Mouse (Mus musculus) lung, postnatal 36 days (tissue): ENCODE data around the gene Gm20388.
A peak's percentile ranks its signal among the peaks of the same experiment; 100 is the strongest.
"Not testable (repeated sequence)": the region's sequence is repeated elsewhere in the genome, so short reads cannot be mapped to it uniquely, and the experiment has no call there.

ENCODE experiments used
- DNase-seq: peaks from one replicate; pipeline ENCODE4 v3.0.0; 2022; ENCODE audit warnings: mixed read lengths

The Gm20388 gene

GRCm38 (mm10) chr8:121310976-121311819 lies 1400.6 kb downstream of the Gm20388 start:
- DNase-seq: no peak

- no peak for DNase-seq
Measured at GRCm38 (mm10) chr8:121313458-121313857, 1402.8 kb downstream of the Gm20388 start.

- no peak for DNase-seq
Measured at GRCm38 (mm10) chr8:121314036-121314435, 1403.4 kb downstream of the Gm20388 start.

- DNase-seq: no peak
Measured at GRCm38 (mm10) chr8:121315569-121315968, 1404.9 kb downstream of the Gm20388 start.

GRCm38 (mm10) chr8:121316009-121316408 lies 1405.4 kb downstream of the Gm20388 start:
- DNase-seq: no peak

- not testable (repeated sequence) for DNase-seq
Measured at GRCm38 (mm10) chr8:121318756-121319155, 1408.1 kb downstream of the Gm20388 start.

GRCm38 (mm10) chr8:121319491-121319890 lies 1408.8 kb downstream of the Gm20388 start:
- peak; percentile 37 for DNase-seq

- DNase-seq: no peak
Measured at GRCm38 (mm10) chr8:121326164-121326910, 1415.7 kb downstream of the Gm20388 start.

- peak; percentile 14 for DNase-seq
Measured at GRCm38 (mm10) chr8:121332436-121332835, 1421.8 kb downstream of the Gm20388 start.

- DNase-seq: no peak
Measured at GRCm38 (mm10) chr8:121334495-121335424, 1424.1 kb downstream of the Gm20388 start.

- DNase-seq: no peak
Measured at GRCm38 (mm10) chr8:121335684-121336083, 1425.0 kb downstream of the Gm20388 start.

- no peak for DNase-seq
Measured at GRCm38 (mm10) chr8:121342931-121343330, 1432.3 kb downstream of the Gm20388 start.

GRCm38 (mm10) chr8:121344486-121344885 lies 1433.8 kb downstream of the Gm20388 start:
- no peak for DNase-seq

GRCm38 (mm10) chr8:121346175-121346574 lies 1435.5 kb downstream of the Gm20388 start:
- no peak for DNase-seq

- peak; percentile 72 for DNase-seq
Measured at GRCm38 (mm10) chr8:121346862-121347261, 1436.2 kb downstream of the Gm20388 start.

- no peak for DNase-seq
Measured at GRCm38 (mm10) chr8:121348998-121349397, 1438.4 kb downstream of the Gm20388 start.

GRCm38 (mm10) chr8:121350803-121351202 lies 1440.2 kb downstream of the Gm20388 start:
- DNase-seq: no peak

- DNase-seq: no peak
Measured at GRCm38 (mm10) chr8:121354844-121355243, 1444.2 kb downstream of the Gm20388 start.

GRCm38 (mm10) chr8:121357451-121357850 lies 1446.8 kb downstream of the Gm20388 start:
- no peak for DNase-seq

GRCm38 (mm10) chr8:121358609-121359008 lies 1448.0 kb downstream of the Gm20388 start:
- no peak for DNase-seq

- DNase-seq: peak; percentile 16
Measured at GRCm38 (mm10) chr8:121359131-121359981, 1448.7 kb downstream of the Gm20388 start.

GRCm38 (mm10) chr8:121360001-121360400 lies 1449.4 kb downstream of the Gm20388 start:
- no peak for DNase-seq
